Mouse (Mus musculus) hindbrain, embryonic 14.5 days (tissue): ENCODE measurements at regions not wholly inside any gene's neighbourhood (a gene's known extent, or its start where the extent isn't known, plus 50 kb on each side); places are given as distances from the start of the nearest gene placed in this dataset.
"Not testable (repeated sequence)": the region's sequence is repeated elsewhere in the genome, so short reads cannot be mapped to it uniquely, and the experiment has no call there.

ENCODE experiments used
- ATAC-seq: fragments of 200-750 bp; cut with Nextera tagmentation; 2 replicates; pipeline ENCODE4 v1.8.0; 2017; ENCODE audit warnings: moderate number of reproducible peaks, mild to moderate bottlenecking, moderate TSS enrichment, moderate library complexity; ENCODE audit not compliant: low FRiP score
- DNase-seq: peaks from one replicate; pipeline ENCODE4 v3.0.0-alpha.2; 2015; ENCODE audit warnings: low spot score
- H3K27ac ChIP-seq: fragments of 300-500 bp; sonication (generic); 2 replicates; pipeline ENCODE4 v1.5.1; 2014; ENCODE audit warnings: mild to moderate bottlenecking, moderate library complexity
- H3K27me3 ChIP-seq: fragments of 300-500 bp; sonication (generic); 2 replicates; pipeline ENCODE4 v1.6.1; 2014; ENCODE audit warnings: mild to moderate bottlenecking, low read length, mixed read lengths; ENCODE audit not compliant: control insufficient read depth, insufficient read depth
- H3K36me3 ChIP-seq: fragments of 300-500 bp; sonication (generic); replicated peaks from 2 replicates; pipeline ENCODE4 v1.6.1; 2014; ENCODE audit not compliant: control insufficient read depth, insufficient read depth
- H3K4me1 ChIP-seq: fragments of 300-500 bp; sonication (generic); replicated peaks from 2 replicates; pipeline ENCODE4 v1.6.1; 2014; ENCODE audit warnings: antibody characterized with exemption, low read length, mixed read lengths; ENCODE audit not compliant: control insufficient read depth, insufficient read depth
- H3K4me2 ChIP-seq: fragments of 300-500 bp; sonication (generic); replicated peaks from 2 replicates; pipeline ENCODE4 v1.6.1; 2014; ENCODE audit warnings: mild to moderate bottlenecking, moderate library complexity
- H3K4me3 ChIP-seq: fragments of 300-500 bp; sonication (generic); replicated peaks from 2 replicates; pipeline ENCODE4 v1.5.1; 2014; ENCODE audit warnings: mild to moderate bottlenecking, low read length
- H3K9ac ChIP-seq: fragments of 300-500 bp; sonication (generic); 2 replicates; pipeline ENCODE4 v1.6.1; 2014
- H3K9me3 ChIP-seq: fragments of 300-500 bp; sonication (generic); 2 replicates; pipeline ENCODE4 v1.6.1; 2016; ENCODE audit warnings: low read length; ENCODE audit not compliant: control insufficient read depth
- WGBS: fragments of 180-500 bp; shearing (Covaris S2); extraction: QIAGEN DNeasy Blood & Tissue Kit; methylation state at CpG from one replicate; pipeline ENCODE4 v1.1.7; 2014; 5-methylcytosine and 5-hydroxymethylcytosine counted together

- H3K4me1 ChIP-seq = no peaks in the 10 kb centered on the region
- H3K4me2 ChIP-seq = no peak overlapping the region
- no peak overlapping the region for H3K27ac ChIP-seq
- H3K36me3 ChIP-seq = no peaks in the 10 kb centered on the region
- WGBS = 24% methylated on average over 4 of the region's 4 CpGs
- no peaks in the 10 kb centered on the region for H3K9me3 ChIP-seq
- DNase-seq (no peak), ATAC-seq (no peak)
- H3K4me3 ChIP-seq = no peak overlapping the region
- H3K27me3 ChIP-seq = no peaks in the 10 kb centered on the region
- H3K9ac ChIP-seq = no peak overlapping the region
These were observed 136.8 kb upstream of the Teddm2 start for GRCm38 (mm10) chr1:154036729-154037270.

GRCm38 (mm10) chr1:154038241-154038640 lies 138.2 kb upstream of the Teddm2 start:
- no peaks in the 10 kb centered on the region for H3K36me3 ChIP-seq
- no peak overlapping the region for H3K9ac ChIP-seq
- no peak overlapping the region for H3K4me3 ChIP-seq
- no peak for ATAC-seq
- 71% methylated on average over 2 of the region's 2 CpGs for WGBS
- H3K9me3 ChIP-seq = no peaks in the 10 kb centered on the region
- no peak for DNase-seq
- no peaks in the 10 kb centered on the region for H3K27me3 ChIP-seq
- no peaks in the 10 kb centered on the region for H3K4me1 ChIP-seq
- H3K4me2 ChIP-seq = no peak overlapping the region
- no peak overlapping the region for H3K27ac ChIP-seq

GRCm38 (mm10) chr1:154040907-154041306 lies 140.9 kb upstream of the Teddm2 start:
- no peaks in the 10 kb centered on the region for H3K9me3 ChIP-seq

GRCm38 (mm10) chr1:154042956-154043355 lies 142.9 kb upstream of the Teddm2 start:
- H3K4me2 ChIP-seq = no peak overlapping the region

More at GRCm38 (mm10) chr1:154040907-154041306, 140.9 kb upstream of the Teddm2 start:
- H3K4me2 ChIP-seq = no peak overlapping the region
- H3K4me1 ChIP-seq = no peaks in the 10 kb centered on the region
- no peaks in the 10 kb centered on the region for H3K36me3 ChIP-seq
- H3K27me3 ChIP-seq = no peaks in the 10 kb centered on the region
- H3K4me3 ChIP-seq = no peak overlapping the region
- no peak for ATAC-seq
- WGBS = 85% methylated on average over 3 of the region's 3 CpGs
- DNase-seq = no peak
- H3K9ac ChIP-seq = no peak overlapping the region
- H3K27ac ChIP-seq = no peak overlapping the region

GRCm38 (mm10) chr1:154044712-154045111 lies 144.7 kb upstream of the Teddm2 start:
- DNase-seq (no peak), ATAC-seq (no peak)
- Histone ChIP-seq H3K4me3 (no peak overlapping the region), H3K36me3 (no peaks in the 10 kb centered on the region), H3K4me1 (no peaks in the 10 kb centered on the region), H3K9ac (no peak overlapping the region), H3K4me2 (no peak overlapping the region), H3K27me3 (no peaks in the 10 kb centered on the region), H3K9me3 (no peaks in the 10 kb centered on the region), H3K27ac (no peak overlapping the region)
- WGBS = 90% methylated on average over 4 of the region's 4 CpGs

More at GRCm38 (mm10) chr1:154042956-154043355, 142.9 kb upstream of the Teddm2 start:
- no peak overlapping the region for H3K9ac ChIP-seq
- H3K4me1 ChIP-seq = no peaks in the 10 kb centered on the region
- no peaks in the 10 kb centered on the region for H3K27me3 ChIP-seq
- H3K4me3 ChIP-seq = no peak overlapping the region
- WGBS = 73% methylated on average over 2 of the region's 2 CpGs
- H3K9me3 ChIP-seq = no peaks in the 10 kb centered on the region
- ATAC-seq (no peak), DNase-seq (no peak)
- H3K27ac ChIP-seq = no peak overlapping the region
- no peaks in the 10 kb centered on the region for H3K36me3 ChIP-seq

GRCm38 (mm10) chr1:154045951-154046350 lies 145.9 kb upstream of the Teddm2 start:
- ATAC-seq (no peak), DNase-seq (no peak)
- H3K9me3 ChIP-seq = no peaks in the 10 kb centered on the region
- H3K36me3 ChIP-seq = no peaks in the 10 kb centered on the region
- H3K4me3 ChIP-seq = no peak overlapping the region
- H3K4me1 ChIP-seq = no peaks in the 10 kb centered on the region
- H3K27ac ChIP-seq = no peak overlapping the region
- H3K9ac ChIP-seq = no peak overlapping the region
- no peak overlapping the region for H3K4me2 ChIP-seq
- no peaks in the 10 kb centered on the region for H3K27me3 ChIP-seq

- H3K27ac ChIP-seq = no peak overlapping the region
- H3K4me1 ChIP-seq = no peaks in the 10 kb centered on the region
- H3K4me2 ChIP-seq = no peak overlapping the region
- no peak for DNase-seq
- no peaks in the 10 kb centered on the region for H3K36me3 ChIP-seq
- H3K4me3 ChIP-seq = no peak overlapping the region
- 87% methylated on average over 7 of the region's 7 CpGs for WGBS
- no peak for ATAC-seq
- no peaks in the 10 kb centered on the region for H3K27me3 ChIP-seq
- no peak overlapping the region for H3K9ac ChIP-seq
- no peaks in the 10 kb centered on the region for H3K9me3 ChIP-seq
These were observed 147.3 kb upstream of the Zfp648 start for GRCm38 (mm10) chr1:154053641-154054040.

GRCm38 (mm10) chr1:154054874-154055273 lies 146.1 kb upstream of the Zfp648 start:
- Histone ChIP-seq H3K9ac (no peak overlapping the region), H3K27me3 (no peaks in the 10 kb centered on the region), H3K4me2 (no peak overlapping the region), H3K36me3 (no peaks in the 10 kb centered on the region), H3K27ac (no peak overlapping the region), H3K4me3 (no peak overlapping the region), H3K4me1 (no peaks in the 10 kb centered on the region), H3K9me3 (no peaks in the 10 kb centered on the region)
- DNase-seq (no peak), ATAC-seq (no peak)
- WGBS = 87% methylated on average over 1 of the region's 1 CpGs

GRCm38 (mm10) chr1:154061397-154061796 lies 139.6 kb upstream of the Zfp648 start:
- H3K9ac ChIP-seq, H3K27ac ChIP-seq, H3K27me3 ChIP-seq, H3K4me3 ChIP-seq, H3K36me3 ChIP-seq, H3K4me1 ChIP-seq, ATAC-seq, H3K9me3 ChIP-seq, DNase-seq, H3K4me2 ChIP-seq: not testable (repeated sequence)
- WGBS = 75% methylated on average over 2 of the region's 2 CpGs

GRCm38 (mm10) chr1:154061851-154062250 lies 139.1 kb upstream of the Zfp648 start:
- Histone ChIP-seq H3K27me3 (no peaks in the 10 kb centered on the region), H3K9ac (no peak overlapping the region), H3K4me3 (no peak overlapping the region), H3K36me3 (no peaks in the 10 kb centered on the region), H3K4me2 (no peak overlapping the region), H3K27ac (no peak overlapping the region), H3K9me3 (no peaks in the 10 kb centered on the region), H3K4me1 (no peaks in the 10 kb centered on the region)
- ATAC-seq (no peak), DNase-seq (no peak)
- WGBS = 83% methylated on average over 1 of the region's 1 CpGs
